Mouse (Mus musculus) hematopoietic stem cell, adult 5-6 weeks (primary cell): ENCODE measurements around the gene Tekt1. TPM values are rescaled to one million over a fixed set of nuclear protein-coding genes. Genes with fewer than 3 reads are reported as not detected.

Experiments
- ATAC-seq, 2 experiments: fragments of 125-278 bp in 1 of 2; replicated peaks in 1 of 2; 2 replicates each; pipeline ENCODE4 v1.8.0; 2016 to 2017; ENCODE audit warnings: inconsistent platforms in 2 of 2, mild to moderate bottlenecking in 2 of 2, moderate number of reproducible peaks in 2 of 2, low read depth in 1 of 2, moderate TSS enrichment in 1 of 2; ENCODE audit not compliant: low FRiP score in 2 of 2, poor library complexity in 2 of 2, severe bottlenecking in 2 of 2, insufficient read depth in 1 of 2, low TSS enrichment in 1 of 2
- total RNA-seq: library from RNA; stranded (forward); fragments of 172-1452, 232-1000 nt; gene quantifications from 2 replicates; pipeline ENCODE4 v1.2.3, GENCODE M21; 2017

The Tekt1 gene
- total RNA-seq, 1 experiment from 2014 or later = not detected

GRCm38 (mm10) chr11:72394694-72395093 lies 32.5 kb upstream of the Tekt1 start:
- no peak for ATAC-seq

DNA sequence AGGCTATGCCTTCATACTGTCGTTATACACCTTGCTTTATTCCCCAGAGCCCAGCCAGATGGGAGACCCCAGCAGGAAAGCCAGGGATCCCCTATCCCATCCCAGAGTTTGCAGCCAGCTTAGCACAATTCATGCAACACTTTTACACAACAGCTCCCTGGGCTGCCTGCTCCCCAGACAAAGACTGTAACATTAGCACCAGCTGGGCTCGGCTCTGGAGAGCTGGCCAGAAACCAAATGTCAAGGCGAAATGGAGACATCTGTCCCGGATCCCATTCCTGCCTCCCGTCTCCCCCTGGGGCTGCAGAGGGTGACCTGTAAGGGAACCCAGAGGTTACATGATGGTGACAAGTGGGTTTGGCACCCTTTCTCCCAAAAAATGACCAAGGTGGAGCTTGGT lies 31.4 kb upstream of the Tekt1 start:
- no peak for ATAC-seq

- no peak for ATAC-seq
Measured at GRCm38 (mm10) chr11:72393243-72393642, 31.0 kb upstream of the Tekt1 start.

GRCm38 (mm10) chr11:72391181-72391580 lies 28.9 kb upstream of the Tekt1 start:
- ATAC-seq = no peak

GRCm38 (mm10) chr11:72389407-72390142 lies 27.3 kb upstream of the Tekt1 start:
- no peak for ATAC-seq

GRCm38 (mm10) chr11:72388113-72388529 lies 25.9 kb upstream of the Tekt1 start:
- no peak for ATAC-seq

DNA sequence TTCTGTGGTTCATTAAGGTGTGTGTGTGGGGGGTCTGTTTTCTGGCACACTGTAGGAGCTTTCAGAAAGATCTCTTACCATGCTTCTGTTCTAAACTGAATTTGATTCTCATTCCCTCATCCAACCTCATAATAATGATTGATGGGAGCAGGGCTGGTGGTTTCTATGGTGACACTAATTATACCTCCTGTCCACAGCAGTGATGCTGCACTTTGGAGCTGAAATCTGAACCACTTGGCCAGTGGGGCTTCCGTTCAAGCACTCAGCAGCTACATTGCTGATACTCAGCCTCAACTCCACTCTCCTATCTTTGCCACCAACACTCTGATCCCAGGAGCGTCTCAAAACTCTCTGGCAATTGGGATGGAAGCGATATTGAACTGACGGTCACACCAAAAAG lies 17.1 kb upstream of the Tekt1 start:
- no peak for ATAC-seq

DNA sequence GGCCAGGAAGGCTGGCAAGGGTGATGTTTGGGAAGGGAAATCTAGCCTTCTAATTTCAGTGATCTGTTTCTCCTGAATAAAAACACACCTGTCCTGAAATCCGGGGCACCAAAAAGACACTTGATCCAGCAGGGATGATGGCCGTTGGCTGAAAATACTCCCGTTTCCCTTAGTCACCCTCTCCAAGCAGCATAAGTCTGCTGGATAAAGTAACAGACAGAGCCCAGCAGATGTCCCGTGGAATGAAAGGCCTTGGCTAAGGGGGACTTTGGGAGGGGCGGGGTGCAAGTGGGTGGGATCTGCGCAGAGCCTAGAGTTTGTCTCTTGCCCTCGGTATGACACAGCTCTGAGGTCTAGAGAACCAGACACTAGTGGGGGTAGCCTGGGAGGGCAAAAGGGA lies 16.0 kb upstream of the Tekt1 start:
- no peak for ATAC-seq

- no peak for ATAC-seq
Measured at GRCm38 (mm10) chr11:72376562-72376961, 14.3 kb upstream of the Tekt1 start.

GRCm38 (mm10) chr11:72369904-72370672 lies 7.8 kb upstream of the Tekt1 start:
- ATAC-seq = no peak

- ATAC-seq = no peak
Measured at GRCm38 (mm10) chr11:72367934-72368674, 5.9 kb upstream of the Tekt1 start.

DNA sequence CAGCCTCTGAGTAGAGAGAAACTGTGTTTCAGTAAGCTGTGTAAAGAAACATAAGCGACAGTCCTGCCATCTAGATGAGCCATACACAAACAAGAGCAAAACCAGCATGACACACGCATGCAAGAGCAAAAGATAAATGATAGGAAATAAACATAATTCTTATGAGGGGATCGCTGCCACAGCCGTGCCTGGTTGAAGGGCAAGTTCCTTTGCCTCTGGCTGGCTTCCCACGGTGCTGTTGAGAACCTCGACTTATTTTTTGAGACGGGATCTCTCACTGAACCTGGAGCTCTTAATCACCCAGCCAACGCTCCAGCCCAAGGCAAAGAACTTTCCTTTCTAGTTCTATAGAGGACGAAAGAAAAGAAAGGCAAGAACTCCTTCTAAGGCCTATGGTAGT lies 3.9 kb upstream of the Tekt1 start:
- no peak for ATAC-seq

GRCm38 (mm10) chr11:72364526-72364925 lies 2.3 kb upstream of the Tekt1 start:
- ATAC-seq = no peak

GRCm38 (mm10) chr11:72363523-72364240 lies 1.4 kb upstream of the Tekt1 start:
- ATAC-seq = no peak

- peak; percentile 62 to 76 for ATAC-seq
Measured at GRCm38 (mm10) chr11:72361385-72362346, 576 bp downstream of the Tekt1 start.

- ATAC-seq = peak; percentile 71 to 92; a peak in 3 of 4 replicates
Measured at GRCm38 (mm10) chr11:72354971-72355728, 7.1 kb downstream of the Tekt1 start.
